Mouse (Mus musculus): Measurements from ENCODE around the gene Ncam1. TPM values are rescaled to one million over a fixed set of nuclear protein-coding genes. Genes with fewer than 3 reads are reported as not detected.

Gene Ncam1
- polyA plus RNA-seq, 1 experiment, result 0.50 TPM

GRCm38 (mm10) chr9:49733726-49734125 is 65.0 kb downstream of the Ncam1 start:
- Histone ChIP-seq H3K27ac (ENCODE audit: insufficient read depth, low read depth, low read length) (no peak overlapping the region), H3K4me3 (ENCODE audit: insufficient read depth, low read length) (no peak overlapping the region), H3K4me1 (ENCODE audit: control insufficient read depth, insufficient read depth, low read length) (no peaks in the 10 kb centered on the region)
- TF ChIP-seq POLR2A (IDR thresholded peaks at IDR 0.05; ENCODE audit: borderline replicate concordance, low read depth, low read length), result no peak
- no peak for TF ChIP-seq CTCF (IDR thresholded peaks at IDR 0.05; ENCODE audit: low read depth, low read length)

GRCm38 (mm10) chr9:49729479-49729878 is 69.2 kb downstream of the Ncam1 start:
- H3K4me3 ChIP-seq (ENCODE audit: insufficient read depth, low read length), result no peak overlapping the region
- no peak overlapping the region for H3K27ac ChIP-seq (ENCODE audit: insufficient read depth, low read depth, low read length)
- no peaks in the 10 kb centered on the region for H3K4me1 ChIP-seq (ENCODE audit: control insufficient read depth, insufficient read depth, low read length)
- TF ChIP-seq POLR2A (IDR thresholded peaks at IDR 0.05; ENCODE audit: borderline replicate concordance, low read depth, low read length) (no peak), CTCF (IDR thresholded peaks at IDR 0.05; ENCODE audit: low read depth, low read length) (no peak)

GRCm38 (mm10) chr9:49728211-49728610 is 70.5 kb downstream of the Ncam1 start:
- H3K4me3 ChIP-seq (ENCODE audit: insufficient read depth, low read length), result no peak overlapping the region
- TF ChIP-seq CTCF (IDR thresholded peaks at IDR 0.05; ENCODE audit: low read depth, low read length), result no peak

GRCm38 (mm10) chr9:49722765-49723164 is 76.0 kb downstream of the Ncam1 start:
- Histone ChIP-seq H3K4me1 (ENCODE audit: control insufficient read depth, insufficient read depth, low read length) (no peaks in the 10 kb centered on the region), H3K27ac (ENCODE audit: insufficient read depth, low read depth, low read length) (no peak overlapping the region), H3K4me3 (ENCODE audit: insufficient read depth, low read length) (no peak overlapping the region)
- TF ChIP-seq POLR2A (IDR thresholded peaks at IDR 0.05; ENCODE audit: borderline replicate concordance, low read depth, low read length) (no peak), CTCF (IDR thresholded peaks at IDR 0.05; ENCODE audit: low read depth, low read length) (no peak)

More at GRCm38 (mm10) chr9:49728211-49728610, 70.5 kb downstream of the Ncam1 start:
- H3K27ac ChIP-seq (ENCODE audit: insufficient read depth, low read depth, low read length), result no peak overlapping the region
- H3K4me1 ChIP-seq (ENCODE audit: control insufficient read depth, insufficient read depth, low read length), result no peaks in the 10 kb centered on the region

GRCm38 (mm10) chr9:49715121-49715520 is 83.6 kb downstream of the Ncam1 start:
- Histone ChIP-seq H3K4me3 (ENCODE audit: insufficient read depth, low read length) (no peak overlapping the region), H3K4me1 (ENCODE audit: control insufficient read depth, insufficient read depth, low read length) (no peaks in the 10 kb centered on the region), H3K27ac (ENCODE audit: insufficient read depth, low read depth, low read length) (no peak overlapping the region)
- TF ChIP-seq CTCF (IDR thresholded peaks at IDR 0.05; ENCODE audit: low read depth, low read length), result no peak
- no peak for TF ChIP-seq POLR2A (IDR thresholded peaks at IDR 0.05; ENCODE audit: borderline replicate concordance, low read depth, low read length)

- Histone ChIP-seq H3K4me1 (ENCODE audit: control insufficient read depth, insufficient read depth, low read length) (no peaks in the 10 kb centered on the region), H3K4me3 (ENCODE audit: insufficient read depth, low read length) (no peak overlapping the region), H3K27ac (ENCODE audit: insufficient read depth, low read depth, low read length) (no peak overlapping the region)
- TF ChIP-seq POLR2A (IDR thresholded peaks at IDR 0.05; ENCODE audit: borderline replicate concordance, low read depth, low read length) (no peak), CTCF (IDR thresholded peaks at IDR 0.05; ENCODE audit: low read depth, low read length) (no peak)
These were observed 84.6 kb downstream of the Ncam1 start for GRCm38 (mm10) chr9:49714091-49714490.

GRCm38 (mm10) chr9:49707646-49708045 is 91.1 kb downstream of the Ncam1 start:
- TF ChIP-seq CTCF (IDR thresholded peaks at IDR 0.05; ENCODE audit: low read depth, low read length) (no peak), POLR2A (IDR thresholded peaks at IDR 0.05; ENCODE audit: borderline replicate concordance, low read depth, low read length) (no peak)
- H3K27ac ChIP-seq (ENCODE audit: insufficient read depth, low read depth, low read length), result no peak overlapping the region
- no peaks in the 10 kb centered on the region for H3K4me1 ChIP-seq (ENCODE audit: control insufficient read depth, insufficient read depth, low read length)
- no peak overlapping the region for H3K4me3 ChIP-seq (ENCODE audit: insufficient read depth, low read length)

GRCm38 (mm10) chr9:49704196-49704967 is 94.3 kb downstream of the Ncam1 start:
- Histone ChIP-seq H3K27ac (ENCODE audit: insufficient read depth, low read depth, low read length) (no peak overlapping the region), H3K4me1 (ENCODE audit: control insufficient read depth, insufficient read depth, low read length) (no peaks in the 10 kb centered on the region), H3K4me3 (ENCODE audit: insufficient read depth, low read length) (no peak overlapping the region)
- no peak for TF ChIP-seq CTCF (IDR thresholded peaks at IDR 0.05; ENCODE audit: low read depth, low read length)
- TF ChIP-seq POLR2A (IDR thresholded peaks at IDR 0.05; ENCODE audit: borderline replicate concordance, low read depth, low read length), result no peak

GRCm38 (mm10) chr9:49695371-49695770 is 103.4 kb downstream of the Ncam1 start:
- no peaks in the 10 kb centered on the region for H3K4me1 ChIP-seq (ENCODE audit: control insufficient read depth, insufficient read depth, low read length)
- H3K27ac ChIP-seq (ENCODE audit: insufficient read depth, low read depth, low read length), result no peak overlapping the region
- no peak for TF ChIP-seq POLR2A (IDR thresholded peaks at IDR 0.05; ENCODE audit: borderline replicate concordance, low read depth, low read length)
- TF ChIP-seq CTCF (IDR thresholded peaks at IDR 0.05; ENCODE audit: low read depth, low read length), result no peak
- H3K4me3 ChIP-seq (ENCODE audit: insufficient read depth, low read length), result no peak overlapping the region

GRCm38 (mm10) chr9:49692791-49693190 is 105.9 kb downstream of the Ncam1 start:
- Histone ChIP-seq H3K4me3 (ENCODE audit: insufficient read depth, low read length) (no peak overlapping the region), H3K27ac (ENCODE audit: insufficient read depth, low read depth, low read length) (no peak overlapping the region), H3K4me1 (ENCODE audit: control insufficient read depth, insufficient read depth, low read length) (no peaks in the 10 kb centered on the region)
- TF ChIP-seq POLR2A (IDR thresholded peaks at IDR 0.05; ENCODE audit: borderline replicate concordance, low read depth, low read length), result no peak

Measured in bone marrow macrophage, adult 2 months (primary cell).